Mouse (Mus musculus) lung, embryonic 14.5 days (tissue): ENCODE measurements around the gene Il31ra. TPM values are rescaled to one million over a fixed set of nuclear protein-coding genes. Genes with fewer than 3 reads are reported as not detected.

Source experiments
- ATAC-seq: fragments of 200-750 bp; cut with Nextera tagmentation; 2 replicates; pipeline ENCODE4 v1.8.0; 2017; ENCODE audit warnings: mild to moderate bottlenecking, moderate TSS enrichment, moderate library complexity; ENCODE audit not compliant: insufficient read depth
- DNase-seq: peaks from one replicate; pipeline ENCODE4 v3.0.0-alpha.2; 2015
- H3K27ac ChIP-seq: fragments of 300-500 bp; sonication (generic); 2 replicates; pipeline ENCODE4 v1.5.1; 2014; ENCODE audit warnings: low read depth, mild to moderate bottlenecking, moderate library complexity
- H3K27me3 ChIP-seq: fragments of 300-500 bp; sonication (generic); 2 replicates; pipeline ENCODE4 v1.6.1; 2014; ENCODE audit warnings: low read length, control low read depth; ENCODE audit not compliant: insufficient read depth
- H3K36me3 ChIP-seq: fragments of 300-500 bp; sonication (generic); 2 replicates; pipeline ENCODE4 v1.6.1; 2014; ENCODE audit warnings: control low read depth; ENCODE audit not compliant: insufficient read depth
- H3K4me1 ChIP-seq: fragments of 300-500 bp; sonication (generic); 2 replicates; pipeline ENCODE4 v1.6.1; 2014; ENCODE audit warnings: antibody characterized with exemption, control low read depth; ENCODE audit not compliant: insufficient read depth
- H3K4me2 ChIP-seq: fragments of 300-500 bp; sonication (generic); 2 replicates; pipeline ENCODE4 v1.6.1; 2014; ENCODE audit warnings: mild to moderate bottlenecking
- H3K4me3 ChIP-seq: fragments of 300-500 bp; sonication (generic); 2 replicates; pipeline ENCODE4 v1.5.1; 2014; ENCODE audit warnings: low read depth, low read length
- H3K9ac ChIP-seq: fragments of 300-500 bp; sonication (generic); 2 replicates; pipeline ENCODE4 v1.6.1; 2014
- H3K9me3 ChIP-seq: fragments of 300-500 bp; sonication (generic); 2 replicates; pipeline ENCODE4 v1.6.1; 2016; ENCODE audit warnings: low read depth, low read length, control low read depth
- CTCF ChIP-seq: IDR thresholded peaks from 2 replicates; pipeline ENCODE4 v1.5.1; 2016; ENCODE audit warnings: antibody characterized with exemption, low read depth
- WGBS: fragments of 180-500 bp; shearing (Covaris S2); extraction: QIAGEN DNeasy Blood & Tissue Kit; methylation state at CpG from one replicate; pipeline ENCODE4 v1.1.7; 2014; 5-methylcytosine and 5-hydroxymethylcytosine counted together
- polyA plus RNA-seq: library from polyadenylated mRNA; unstranded; fragments of >200 nt; fragmentation: Nextera tagmentation; extraction: Ambion mirVana; gene quantifications from 2 replicates; pipeline ENCODE4 v1.2.1, GENCODE M21; 2014

Il31ra gene
- polyA plus RNA-seq, 1 experiment from 2014 or later, result not detected

DNA sequence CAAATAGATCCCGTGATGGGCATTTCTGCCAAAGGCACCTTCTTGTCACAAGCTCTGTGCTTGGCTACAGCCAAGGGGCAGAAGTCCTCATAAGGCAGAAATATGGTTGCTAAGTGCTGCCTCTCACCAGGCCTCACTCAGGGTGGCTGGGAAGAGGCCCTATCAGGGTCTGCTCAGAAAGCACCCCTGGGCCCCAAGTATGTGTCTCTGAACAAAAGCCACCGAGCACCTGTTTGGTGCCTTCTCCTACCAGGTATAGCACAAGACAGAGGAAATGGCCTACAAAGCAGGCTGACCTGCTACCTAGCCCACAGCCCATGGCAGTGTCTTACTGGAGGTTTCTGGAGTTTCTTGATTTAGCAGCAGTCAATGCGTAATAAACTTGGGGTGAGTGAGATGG lies 71.3 kb downstream of the Il31ra start:
- no peak overlapping the region for H3K27ac ChIP-seq
- TF ChIP-seq CTCF, result no peak
- no peak for DNase-seq
- H3K4me2 ChIP-seq, result no peak overlapping the region
- no peaks in the 10 kb centered on the region for H3K4me1 ChIP-seq
- WGBS, result 76% methylated on average over 3 of the region's 3 CpGs
- peaks cover 7% of the 10 kb centered on the region; the same call in 1 of the 2 replicates for H3K9me3 ChIP-seq
- no peaks in the 10 kb centered on the region for H3K36me3 ChIP-seq
- H3K4me3 ChIP-seq, result no peak overlapping the region
- no peak overlapping the region for H3K9ac ChIP-seq
- no peaks in the 10 kb centered on the region for H3K27me3 ChIP-seq
- no peak for ATAC-seq

DNA sequence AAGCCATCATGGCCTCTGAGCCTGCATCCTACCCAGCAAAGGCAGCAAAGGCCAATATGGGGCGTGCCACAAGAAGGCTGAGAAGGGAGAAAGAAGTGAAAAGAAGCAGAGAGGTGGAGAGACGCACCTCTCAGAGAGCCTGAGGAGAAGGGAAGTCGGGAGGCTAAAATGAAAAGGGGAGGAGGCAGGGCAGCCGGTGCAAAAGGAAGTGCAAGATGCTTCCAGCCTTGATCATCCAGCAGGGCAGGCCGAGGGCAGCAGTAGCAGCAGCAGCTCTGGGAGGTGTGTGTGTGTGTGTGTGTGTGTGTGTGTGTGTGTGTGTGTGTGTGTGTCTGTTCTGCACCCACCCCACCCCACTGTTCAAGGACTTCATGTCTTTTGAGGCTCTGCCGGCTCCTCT lies 71.9 kb downstream of the Il31ra start:
- no peak for DNase-seq
- Histone ChIP-seq H3K36me3 (no peaks in the 10 kb centered on the region), H3K4me3 (no peak overlapping the region), H3K27ac (no peak overlapping the region), H3K4me1 (no peaks in the 10 kb centered on the region), H3K9ac (no peak overlapping the region), H3K9me3 (peaks cover 9% of the 10 kb centered on the region; the same call in 1 of the 2 replicates), H3K4me2 (no peak overlapping the region), H3K27me3 (no peaks in the 10 kb centered on the region)
- TF ChIP-seq CTCF, result no peak
- no peak for ATAC-seq
- WGBS, result 47% methylated on average over 5 of the region's 6 CpGs

DNA sequence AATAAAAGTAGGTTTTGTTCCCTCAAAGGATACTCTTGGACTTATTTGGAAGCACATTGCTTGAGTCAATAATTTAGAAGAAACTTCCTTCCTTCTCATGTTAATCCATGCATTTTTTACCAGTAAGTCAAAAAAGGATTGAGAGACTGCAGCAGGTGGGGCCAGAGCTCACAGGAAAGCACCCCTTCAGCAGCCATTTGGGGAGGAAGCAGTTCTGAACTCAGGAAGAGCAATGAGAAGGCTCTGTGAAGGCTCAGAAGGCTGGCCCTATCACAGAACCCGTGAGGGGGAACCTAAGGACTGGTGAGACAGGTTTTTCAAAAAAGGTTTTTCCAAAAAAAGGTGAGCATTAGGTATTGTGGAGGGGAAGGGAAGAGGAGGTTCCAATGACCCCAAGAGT lies 79.6 kb downstream of the Il31ra start:
- H3K4me1 ChIP-seq, result no peaks in the 10 kb centered on the region
- ATAC-seq (no peak), DNase-seq (no peak)

DNA sequence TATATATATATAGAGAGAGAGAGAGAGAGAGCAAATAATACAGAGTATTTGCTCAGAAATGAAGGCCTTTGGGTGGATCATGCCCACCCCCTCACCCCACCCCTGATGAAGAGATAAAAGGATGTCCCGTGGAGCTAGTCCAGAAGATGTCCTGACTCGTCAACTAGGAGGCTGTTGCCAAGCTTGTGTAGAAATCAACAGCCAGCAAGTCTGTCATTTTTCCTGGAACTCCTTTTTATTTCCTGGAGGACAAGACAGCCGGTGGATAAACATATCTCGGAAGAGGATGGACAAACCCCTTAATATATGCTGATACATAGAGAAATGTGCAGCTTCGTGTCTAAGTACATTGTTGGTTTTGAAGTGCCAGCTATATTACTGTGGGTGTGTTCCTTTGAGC lies 81.3 kb downstream of the Il31ra start:
- Histone ChIP-seq H3K4me1 (no peaks in the 10 kb centered on the region), H3K4me2 (no peak overlapping the region), H3K9me3 (peaks cover 2% of the 10 kb centered on the region; the same call in 1 of the 2 replicates), H3K27me3 (no peaks in the 10 kb centered on the region), H3K36me3 (peaks cover 2% of the 10 kb centered on the region; the same call in 1 of the 2 replicates), H3K9ac (no peak overlapping the region), H3K4me3 (no peak overlapping the region), H3K27ac (no peak overlapping the region)
- DNase-seq (no peak), ATAC-seq (no peak)
- 55% methylated on average over 5 of the region's 5 CpGs for WGBS
- TF ChIP-seq CTCF, result no peak

More for the DNA sequence above, 79.6 kb downstream of the Il31ra start:
- no peak overlapping the region for H3K4me2 ChIP-seq
- no peak overlapping the region for H3K27ac ChIP-seq
- no peaks in the 10 kb centered on the region for H3K36me3 ChIP-seq
- H3K9ac ChIP-seq, result no peak overlapping the region
- H3K4me3 ChIP-seq, result no peak overlapping the region
- TF ChIP-seq CTCF, result no peak
- H3K9me3 ChIP-seq, result peaks cover 9% of the 10 kb centered on the region; the same call in 1 of the 2 replicates
- 50% methylated on average over 1 of the region's 1 CpGs for WGBS
- no peaks in the 10 kb centered on the region for H3K27me3 ChIP-seq

DNA sequence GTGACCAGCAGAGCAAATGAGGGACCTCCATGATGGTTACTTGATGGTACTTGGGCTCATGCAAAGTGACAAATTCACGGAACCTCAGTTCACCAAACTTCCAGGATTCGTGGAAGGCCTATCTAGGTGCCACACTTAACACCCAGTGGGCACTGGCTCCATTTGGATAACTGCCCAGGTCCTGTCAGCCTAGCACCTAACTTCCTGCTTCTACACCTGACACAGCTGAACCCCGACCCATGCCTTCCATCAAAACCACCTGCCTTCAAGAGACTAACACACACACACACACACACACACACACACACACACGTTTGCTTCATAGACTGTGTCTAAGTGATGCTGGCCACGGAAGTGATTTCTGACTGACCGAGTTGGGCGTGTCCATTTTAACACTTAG lies 82.3 kb downstream of the Il31ra start:
- ATAC-seq (no peak), DNase-seq (no peak)
- TF ChIP-seq CTCF, result no peak
- 82% methylated on average over 7 of the region's 7 CpGs for WGBS
- Histone ChIP-seq H3K9me3 (no peaks in the 10 kb centered on the region), H3K4me3 (no peak overlapping the region), H3K4me1 (no peaks in the 10 kb centered on the region), H3K27ac (no peak overlapping the region), H3K9ac (no peak overlapping the region), H3K36me3 (peaks cover 7% of the 10 kb centered on the region), H3K27me3 (no peaks in the 10 kb centered on the region), H3K4me2 (no peak overlapping the region)

DNA sequence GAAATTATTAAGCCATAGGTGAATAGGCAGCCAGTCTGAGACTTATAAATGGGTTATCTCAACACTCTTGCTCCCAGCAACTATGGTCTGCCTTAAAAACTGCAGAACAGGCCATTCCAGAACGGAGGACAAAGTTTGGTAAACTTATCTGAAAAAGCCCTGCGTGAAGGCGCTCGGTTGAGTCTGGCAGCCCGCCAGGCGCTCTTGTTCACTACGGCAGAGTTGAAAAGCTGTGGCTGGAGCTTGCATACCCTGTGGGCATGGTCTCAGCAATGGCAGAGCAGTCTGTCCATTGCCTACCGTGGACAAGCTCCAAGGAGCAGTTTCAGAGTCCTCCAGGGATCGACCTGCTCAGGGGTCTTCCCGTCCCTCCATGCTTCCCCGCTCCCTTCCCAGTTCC lies 82.9 kb downstream of the Il31ra start:
- ATAC-seq, result 0 out of 2 replicates have a peak, but pooled peaks have one; percentile 45
- no peak overlapping the region for H3K4me3 ChIP-seq
- H3K9me3 ChIP-seq, result no peaks in the 10 kb centered on the region

DNA sequence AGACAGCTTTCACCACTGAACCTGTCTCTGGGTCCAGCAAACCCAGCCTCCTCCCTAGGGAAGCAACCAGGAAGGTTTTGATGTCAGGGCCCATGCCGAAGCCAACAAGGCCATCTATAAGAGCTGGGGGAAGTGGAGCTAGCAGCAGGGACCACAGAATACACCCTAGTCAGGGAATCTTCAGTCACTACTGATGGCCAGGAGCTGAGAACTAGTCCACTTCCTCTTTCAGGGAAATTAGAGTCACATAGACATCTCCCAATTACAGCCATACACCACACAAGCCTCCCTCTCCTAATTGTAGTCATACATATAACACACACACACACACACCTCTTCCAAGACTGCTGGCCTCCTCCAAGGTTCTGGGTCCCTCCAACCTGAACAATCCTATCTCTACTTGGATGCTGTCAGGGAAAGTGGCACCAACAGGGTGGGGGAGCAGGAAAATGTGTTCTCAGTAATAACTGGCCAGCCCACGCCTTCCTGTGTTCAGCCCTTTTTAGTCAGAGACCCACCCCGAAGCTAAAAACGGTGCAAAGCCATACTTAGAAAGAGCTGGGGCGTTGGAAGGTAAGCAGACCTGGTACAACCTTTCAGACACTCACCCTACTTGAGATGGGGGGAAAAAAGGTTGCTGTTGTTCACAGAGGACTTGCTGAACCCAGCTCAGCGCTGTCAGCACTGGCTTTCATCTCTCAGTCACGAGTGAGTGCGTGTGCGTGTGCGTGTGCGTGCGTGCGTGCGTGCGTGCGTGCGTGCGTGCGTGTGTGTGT lies 83.5 kb downstream of the Il31ra start:
- H3K4me2 ChIP-seq, result no peak overlapping the region
- H3K36me3 ChIP-seq, result peaks cover 17% of the 10 kb centered on the region
- TF ChIP-seq CTCF, result no peak
- DNase-seq (no peak), ATAC-seq (no peak)
- no peaks in the 10 kb centered on the region for H3K9me3 ChIP-seq
- H3K4me3 ChIP-seq, result no peak overlapping the region
- no peak overlapping the region for H3K27ac ChIP-seq
- no peaks in the 10 kb centered on the region for H3K4me1 ChIP-seq
- WGBS, result 86% methylated on average over 19 of the region's 19 CpGs
- no peak overlapping the region for H3K9ac ChIP-seq
- H3K27me3 ChIP-seq, result no peaks in the 10 kb centered on the region

More for the DNA sequence above, 82.9 kb downstream of the Il31ra start:
- Histone ChIP-seq H3K27me3 (no peaks in the 10 kb centered on the region), H3K9ac (no peak overlapping the region), H3K36me3 (peaks cover 10% of the 10 kb centered on the region), H3K27ac (no peak overlapping the region), H3K4me2 (no peak overlapping the region), H3K4me1 (no peaks in the 10 kb centered on the region)
- TF ChIP-seq CTCF, result no peak
- WGBS, result 54% methylated on average over 11 of the region's 11 CpGs
- peak; percentile 77 for DNase-seq
